Mouse (Mus musculus): ENCODE data around the gene Serpinb9f. TPM values are rescaled to one million over a fixed set of nuclear protein-coding genes. Genes with fewer than 3 reads are reported as not detected.
"Not testable (repeated sequence)": the region's sequence is repeated elsewhere in the genome, so short reads cannot be mapped to it uniquely, and the experiment has no call there.

Gene Serpinb9f
- total RNA-seq (2014; fragmentation: Nextera tagmentation) (not detected in 2 replicates), total RNA-seq (2017) (0.12 TPM in 1 of 2 replicates, not detected in the other), polyA plus RNA-seq (2012) (not detected in 2 replicates)

- H3K9me3 ChIP-seq (replicated peaks); H3K36me3 ChIP-seq (replicated peaks); H3K4me1 ChIP-seq (ENCODE audit: insufficient read depth, low read depth, low read length); ATAC-seq (ENCODE audit: extremely low read depth, insufficient number of reproducible peaks, low FRiP score, poor library complexity, severe bottlenecking); DNase-seq (ENCODE audit: low spot score); H3K27me3 ChIP-seq (ENCODE audit: insufficient read depth, low read length); H3K4me3 ChIP-seq (ENCODE audit: low read depth, low read length): not testable (repeated sequence)
Observed at GRCm38 (mm10) chr13:33323777-33324176, at the start of gene Serpinb9f. TSS of gene Serpinb9f (plus strand) at chr13:33324077.

GRCm38 (mm10) chr13:33308631-33309030, 15.2 kb upstream of the Serpinb9f start:
- not testable (repeated sequence) for ATAC-seq (ENCODE audit: extremely low read depth, insufficient number of reproducible peaks, low FRiP score, poor library complexity, severe bottlenecking); DNase-seq (ENCODE audit: low spot score); H3K27me3 ChIP-seq (ENCODE audit: insufficient read depth, low read length); H3K36me3 ChIP-seq (replicated peaks); H3K9me3 ChIP-seq (replicated peaks); H3K4me3 ChIP-seq (ENCODE audit: low read depth, low read length); H3K4me1 ChIP-seq (ENCODE audit: insufficient read depth, low read depth, low read length)

GRCm38 (mm10) chr13:33356666-33357065, 32.8 kb downstream of the Serpinb9f start:
- not testable (repeated sequence) for H3K4me3 ChIP-seq (ENCODE audit: low read depth, low read length); H3K4me1 ChIP-seq (ENCODE audit: insufficient read depth, low read depth, low read length); ATAC-seq (ENCODE audit: extremely low read depth, insufficient number of reproducible peaks, low FRiP score, poor library complexity, severe bottlenecking); H3K9me3 ChIP-seq (replicated peaks); H3K27me3 ChIP-seq (ENCODE audit: insufficient read depth, low read length); H3K36me3 ChIP-seq (replicated peaks); DNase-seq (ENCODE audit: low spot score)

Other genes starting within 250 kb of the Serpinb9f start
- gene Serpinb1b, start 245.5 kb upstream of the Serpinb9f start, total RNA-seq (2014; fragmentation: Nextera tagmentation), result not detected in 2 replicates
- gene Serpinb1b, start 245.5 kb upstream of the Serpinb9f start, total RNA-seq (2017), result not detected in 2 replicates
- not detected in 2 replicates for gene Serpinb1b, start 245.5 kb upstream of the Serpinb9f start, polyA plus RNA-seq (2012)
- 5.9 and 10.2 TPM in 2 replicates for gene Serpinb9c, start 164.3 kb upstream of the Serpinb9f start, total RNA-seq (2014; fragmentation: Nextera tagmentation)
- gene Serpinb9c, start 164.3 kb upstream of the Serpinb9f start, total RNA-seq (2017), result 4.5 and 5.6 TPM in 2 replicates
- 0.12 and 0.26 TPM in 2 replicates for gene Serpinb9c, start 164.3 kb upstream of the Serpinb9f start, polyA plus RNA-seq (2012)
- not detected in 2 replicates for gene Serpinb9d, start 131.1 kb upstream of the Serpinb9f start, total RNA-seq (2014; fragmentation: Nextera tagmentation)
- gene Serpinb9d, start 131.1 kb upstream of the Serpinb9f start, total RNA-seq (2017), result not detected in 2 replicates
- gene Serpinb9d, start 131.1 kb upstream of the Serpinb9f start, polyA plus RNA-seq (2012), result not detected in 2 replicates
- not detected in 2 replicates for gene Serpinb9e, start 74.5 kb upstream of the Serpinb9f start, total RNA-seq (2014; fragmentation: Nextera tagmentation)
- 0.11 TPM in 1 of 2 replicates, not detected in the other for gene Serpinb9e, start 74.5 kb upstream of the Serpinb9f start, total RNA-seq (2017)
- gene Serpinb9e, start 74.5 kb upstream of the Serpinb9f start, polyA plus RNA-seq (2012), result not detected in 2 replicates
- 0.92 and 2.0 TPM in 2 replicates for gene Gm11397, start 71.7 kb downstream of the Serpinb9f start, total RNA-seq (2014; fragmentation: Nextera tagmentation)
- 0.12 and 0.27 TPM in 2 replicates for gene Gm11397, start 71.7 kb downstream of the Serpinb9f start, total RNA-seq (2017)
- not detected in 2 replicates for gene Gm11397, start 71.7 kb downstream of the Serpinb9f start, polyA plus RNA-seq (2012)
- gene Serpinb9g, start 160.7 kb downstream of the Serpinb9f start, total RNA-seq (2014; fragmentation: Nextera tagmentation), result 0.75 TPM in 1 of 2 replicates, not detected in the other
- gene Serpinb9g, start 160.7 kb downstream of the Serpinb9f start, total RNA-seq (2017), result not detected in 2 replicates
- gene Serpinb9g, start 160.7 kb downstream of the Serpinb9f start, polyA plus RNA-seq (2012), result not detected in 2 replicates